Mouse (Mus musculus): Measurements from ENCODE around the gene Gm45234. TPM values are rescaled to one million over a fixed set of nuclear protein-coding genes. Genes with fewer than 3 reads are reported as not detected.

The Gm45234 gene
- total RNA-seq, 2 experiments from 2014 or later: not detected

DNA sequence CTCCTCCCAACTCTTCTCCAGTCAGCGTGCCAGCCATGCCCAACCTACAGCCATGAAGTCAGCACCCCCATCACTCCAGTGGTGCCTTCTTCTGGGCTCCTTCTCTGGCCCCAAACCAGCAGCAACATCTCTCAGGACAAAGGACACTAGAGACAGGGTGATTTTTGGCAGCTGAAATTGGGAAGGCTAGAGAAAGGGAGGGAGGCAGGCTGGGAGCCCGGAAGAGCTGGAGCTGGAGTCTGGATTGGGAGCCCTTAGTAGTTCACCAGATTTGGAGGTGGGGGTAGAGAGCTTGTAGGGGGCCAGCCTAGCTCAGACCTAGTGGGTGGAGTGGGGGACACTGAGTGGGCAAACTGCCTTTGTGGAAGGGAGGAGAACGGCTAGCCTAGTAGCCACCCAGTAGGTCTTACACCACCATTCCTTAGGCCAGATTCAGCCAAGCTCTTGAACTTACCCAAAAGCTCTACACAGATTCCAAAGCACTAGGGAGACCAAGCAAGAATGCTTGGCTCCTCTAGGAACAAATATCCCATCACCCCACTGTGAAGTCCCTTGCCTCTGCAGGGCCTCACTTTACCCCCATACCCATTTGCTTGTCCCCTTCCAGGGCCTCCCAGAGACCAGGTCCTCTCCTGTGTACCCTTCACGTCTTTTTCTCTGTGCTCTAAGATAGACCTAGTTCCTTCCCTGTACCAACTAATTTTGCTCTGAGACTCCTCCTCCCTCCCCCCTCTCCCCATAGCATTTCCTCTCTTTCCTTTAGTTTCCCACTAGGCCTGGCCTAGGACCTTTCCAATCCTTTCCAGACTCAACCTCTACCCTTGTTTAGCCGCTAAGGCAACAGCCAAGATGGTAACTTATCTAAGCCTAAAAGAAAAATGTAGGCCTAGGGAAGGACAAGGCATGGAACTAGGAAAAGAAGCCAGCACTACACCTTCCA, 2.4 kb upstream of the Gm45234 start:
- TF ChIP-seq CTCF (conservative IDR thresholded peaks at IDR 0.05): no peak
- DNase-seq (ENCODE audit: low spot score in 2 of 2): peak; percentile 60 to 68
- Histone ChIP-seq H3K4me3 (peak overlapping the region; percentile 59), H3K27ac (peak overlapping the region; percentile 94)

DNA sequence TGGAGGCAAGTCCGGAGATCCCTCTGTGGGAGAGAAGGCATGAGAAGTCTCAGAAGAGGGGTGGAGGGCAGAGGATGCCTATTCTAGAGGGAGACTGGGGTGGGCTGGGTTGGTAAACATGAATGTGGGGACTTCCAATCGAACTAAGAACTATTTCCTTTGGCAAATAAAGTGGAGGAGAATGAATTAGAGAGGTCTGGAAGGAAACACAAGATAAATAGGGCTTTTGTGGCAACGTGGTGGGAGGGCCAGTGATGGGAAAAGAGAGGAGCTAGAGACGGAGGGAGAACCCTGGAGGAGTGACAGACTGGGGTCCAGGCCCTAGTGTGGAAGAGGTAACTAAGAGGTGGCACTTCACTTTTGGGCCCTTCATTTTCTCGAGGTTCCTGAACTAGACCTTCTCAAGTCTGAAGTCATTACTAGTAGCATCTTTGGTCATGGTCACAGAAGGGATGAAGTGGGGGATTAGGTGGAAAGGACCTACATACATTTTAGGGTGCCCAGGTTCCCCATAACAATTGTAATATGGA, 1.6 kb upstream of the Gm45234 start:
- no peak for TF ChIP-seq CTCF (conservative IDR thresholded peaks at IDR 0.05)
- Histone ChIP-seq H3K4me3 (peak overlapping the region; percentile 59), H3K27ac (peak overlapping the region; percentile 94)
- no peak for DNase-seq (ENCODE audit: low spot score in 2 of 2)

DNA sequence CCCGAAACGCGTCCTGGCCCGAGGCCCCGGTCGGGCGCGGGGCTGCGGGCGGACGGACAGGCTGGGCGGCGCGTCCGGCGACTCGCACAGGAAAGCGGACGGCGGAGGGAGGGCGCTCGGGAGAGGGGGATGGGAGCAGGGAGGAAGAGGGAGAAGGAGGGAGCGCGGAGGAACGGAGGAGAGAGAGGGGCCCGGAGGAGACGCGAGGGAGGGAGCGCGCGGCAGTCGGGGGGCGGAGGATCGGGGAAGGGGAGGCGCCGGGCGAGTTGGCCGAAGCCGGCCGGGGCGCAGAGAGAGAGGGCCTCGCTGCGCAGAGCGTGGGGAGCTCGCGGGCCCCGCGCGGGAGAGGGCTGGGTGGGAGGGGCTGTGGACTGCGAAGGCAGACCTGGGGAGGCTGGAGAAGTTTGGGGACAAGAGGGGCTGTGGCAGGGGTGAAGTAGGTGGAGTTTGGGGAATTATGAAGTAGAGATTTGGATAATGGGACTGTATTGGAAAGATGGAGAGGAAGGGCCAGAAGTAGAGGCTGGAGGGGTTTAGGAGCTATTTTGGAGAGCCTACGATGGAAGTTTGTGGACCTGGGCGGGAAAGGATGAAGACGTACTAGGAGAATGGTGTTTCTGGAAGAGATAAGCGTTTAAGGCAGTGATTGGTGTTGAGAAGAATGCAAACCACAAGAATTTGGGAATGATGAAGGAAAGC, 980 bp upstream of the Gm45234 start:
- peak; percentile 80 to 82 for DNase-seq (ENCODE audit: low spot score in 2 of 2)
- no peak for TF ChIP-seq CTCF (conservative IDR thresholded peaks at IDR 0.05)

DNA sequence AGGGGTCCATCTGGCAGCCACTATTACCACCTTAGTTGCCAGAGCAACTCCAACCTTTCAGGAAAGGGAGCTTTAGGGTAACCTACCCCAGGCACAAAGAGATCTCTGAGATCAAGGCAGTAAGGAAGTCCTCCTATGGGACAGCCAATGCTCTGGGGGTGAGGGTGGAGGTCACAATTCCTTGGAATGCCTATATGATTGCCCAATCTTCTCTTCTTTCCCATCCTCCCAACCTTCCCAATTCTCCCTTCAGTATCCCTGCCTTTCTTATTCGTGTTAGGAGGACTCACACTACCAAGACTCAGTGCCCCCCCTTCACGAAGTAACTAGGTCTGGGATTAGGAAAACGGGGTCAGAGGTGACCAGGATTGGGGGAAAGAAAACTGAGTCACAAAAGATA, 515 bp downstream of the Gm45234 start:
- H3K27ac ChIP-seq: peak overlapping the region; percentile 94
- TF ChIP-seq CTCF (conservative IDR thresholded peaks at IDR 0.05): no peak
- DNase-seq (ENCODE audit: low spot score in 2 of 2): no peak
- peak overlapping the region; percentile 75 for H3K4me3 ChIP-seq

More for the DNA sequence above, 980 bp upstream of the Gm45234 start:
- Histone ChIP-seq H3K4me3 (peak overlapping the region; percentile 59), H3K27ac (peak overlapping the region; percentile 94)

DNA sequence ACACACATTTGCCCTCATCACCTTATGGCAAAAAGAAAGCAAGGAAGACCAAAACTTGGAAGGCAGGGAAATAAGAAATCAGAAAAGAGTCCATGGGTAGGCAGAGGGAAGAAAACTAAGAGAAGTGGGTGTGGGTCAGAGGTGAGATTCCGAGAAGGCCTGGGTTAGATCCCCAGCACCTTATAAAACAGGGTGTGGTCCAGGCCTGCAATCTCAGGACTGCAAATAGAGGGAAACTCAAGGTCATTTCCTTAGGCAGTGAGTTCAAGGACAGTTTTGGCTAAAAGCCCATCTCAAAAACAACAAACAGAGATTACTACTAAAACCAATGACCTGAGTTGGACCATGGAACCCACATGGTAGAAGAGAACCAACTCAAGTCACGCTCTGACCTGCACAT, 2.0 kb downstream of the Gm45234 start:
- Histone ChIP-seq H3K27ac (no peak overlapping the region; the same call in 1 of the 2 replicates), H3K4me3 (no peak overlapping the region)
- DNase-seq (ENCODE audit: low spot score in 2 of 2): no peak
- TF ChIP-seq CTCF (conservative IDR thresholded peaks at IDR 0.05): no peak

DNA sequence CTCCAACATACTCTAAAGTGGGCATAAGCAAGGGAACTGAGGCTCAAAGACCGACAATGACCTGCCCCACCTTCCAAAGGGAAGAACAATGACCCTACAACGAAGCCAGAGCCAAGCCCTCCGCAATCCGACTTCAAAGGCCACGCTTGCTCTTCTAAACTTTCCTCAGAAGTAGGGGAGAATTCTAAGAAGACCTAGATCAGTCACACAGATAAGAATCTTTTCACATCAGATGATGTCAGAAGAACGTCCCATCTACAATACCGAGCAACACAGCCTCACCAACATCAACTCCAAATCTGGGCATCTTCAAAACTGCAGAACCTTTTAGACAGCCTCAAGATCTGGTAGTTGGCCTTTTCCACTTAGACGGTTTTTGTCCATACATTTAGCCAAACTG, 5.4 kb downstream of the Gm45234 start:
- TF ChIP-seq CTCF (conservative IDR thresholded peaks at IDR 0.05): no peak
- H3K4me3 ChIP-seq: no peak overlapping the region

DNA sequence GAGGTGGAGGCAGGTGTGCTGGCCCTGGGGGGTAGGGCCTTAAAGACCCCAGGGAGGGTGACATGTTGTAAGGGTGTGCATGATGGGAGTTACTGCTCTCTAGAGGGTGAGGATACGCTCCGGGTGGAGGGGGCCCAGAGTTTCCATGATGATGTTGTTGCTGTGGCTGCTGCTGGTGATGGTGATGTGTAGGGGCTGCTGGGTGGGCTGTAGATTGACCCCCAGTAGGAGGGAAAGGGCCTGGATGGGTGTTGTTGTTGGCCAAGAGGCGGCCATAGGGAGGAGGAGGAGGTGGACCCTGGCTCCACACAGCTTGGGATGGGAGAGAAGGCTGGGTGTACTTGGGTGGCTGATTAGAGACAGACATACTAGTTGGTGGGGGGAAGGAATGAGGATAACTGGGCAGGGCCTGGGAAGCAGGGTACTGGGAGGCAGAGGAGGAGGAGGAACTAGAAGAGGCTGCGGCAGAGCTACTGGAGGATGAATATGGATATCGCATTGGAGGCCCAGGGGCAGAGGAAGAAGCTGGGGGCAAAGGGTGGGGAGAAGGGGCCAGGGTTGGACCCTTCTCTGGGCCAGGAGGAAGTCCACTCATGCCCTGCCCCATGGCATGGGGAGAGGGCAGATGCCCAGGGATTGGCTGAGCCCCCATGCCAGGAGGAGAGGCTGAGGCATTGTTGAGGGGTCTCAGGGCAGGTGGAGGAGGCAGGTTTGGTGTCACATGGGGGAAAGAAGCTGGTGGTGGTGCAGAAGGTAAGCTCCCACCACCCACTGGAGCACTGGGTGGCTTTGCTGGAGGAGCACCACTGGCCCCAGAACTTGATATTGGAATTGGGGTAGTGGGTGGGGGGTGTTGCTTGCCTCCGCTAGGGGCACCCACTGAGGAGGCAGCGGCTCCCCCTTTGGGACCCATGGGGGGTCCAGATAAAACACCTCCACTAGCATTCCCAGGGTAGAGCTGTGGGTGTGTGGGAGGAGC, 8.9 kb downstream of the Gm45234 start:
- no peak overlapping the region; the same call in 1 of the 2 replicates for H3K4me3 ChIP-seq
- DNase-seq (ENCODE audit: low spot score in 2 of 2): no peak
- 0 out of 2 replicates have a peak, but pooled peaks have one; percentile 13 for TF ChIP-seq CTCF (conservative IDR thresholded peaks at IDR 0.05)
- H3K27ac ChIP-seq: peak overlapping the region; percentile 98

More for the DNA sequence above, 5.4 kb downstream of the Gm45234 start:
- peak overlapping the region; percentile 73 for H3K27ac ChIP-seq
- no peak for DNase-seq (ENCODE audit: low spot score in 2 of 2)

DNA sequence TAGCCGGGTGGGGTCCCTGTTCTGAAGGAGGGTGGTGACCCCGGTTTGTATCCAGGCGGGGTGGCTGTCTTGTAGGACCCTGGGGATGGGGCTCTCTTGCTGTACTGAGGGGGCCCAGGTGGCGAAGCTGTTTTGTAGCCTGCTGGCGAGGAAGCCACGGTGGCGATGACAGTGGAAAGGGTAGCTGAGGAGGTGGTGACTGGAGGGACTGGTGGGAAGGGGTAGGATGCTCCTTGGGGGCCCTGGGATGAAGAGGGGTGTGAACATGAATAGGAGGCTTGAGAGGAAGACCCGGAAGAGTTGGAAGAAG, 9.6 kb downstream of the Gm45234 start:
- peak overlapping the region; percentile 98 for H3K27ac ChIP-seq
- TF ChIP-seq CTCF (conservative IDR thresholded peaks at IDR 0.05): no peak
- no peak for DNase-seq (ENCODE audit: low spot score in 2 of 2)
- peak overlapping the region; percentile 75 for H3K4me3 ChIP-seq

DNA sequence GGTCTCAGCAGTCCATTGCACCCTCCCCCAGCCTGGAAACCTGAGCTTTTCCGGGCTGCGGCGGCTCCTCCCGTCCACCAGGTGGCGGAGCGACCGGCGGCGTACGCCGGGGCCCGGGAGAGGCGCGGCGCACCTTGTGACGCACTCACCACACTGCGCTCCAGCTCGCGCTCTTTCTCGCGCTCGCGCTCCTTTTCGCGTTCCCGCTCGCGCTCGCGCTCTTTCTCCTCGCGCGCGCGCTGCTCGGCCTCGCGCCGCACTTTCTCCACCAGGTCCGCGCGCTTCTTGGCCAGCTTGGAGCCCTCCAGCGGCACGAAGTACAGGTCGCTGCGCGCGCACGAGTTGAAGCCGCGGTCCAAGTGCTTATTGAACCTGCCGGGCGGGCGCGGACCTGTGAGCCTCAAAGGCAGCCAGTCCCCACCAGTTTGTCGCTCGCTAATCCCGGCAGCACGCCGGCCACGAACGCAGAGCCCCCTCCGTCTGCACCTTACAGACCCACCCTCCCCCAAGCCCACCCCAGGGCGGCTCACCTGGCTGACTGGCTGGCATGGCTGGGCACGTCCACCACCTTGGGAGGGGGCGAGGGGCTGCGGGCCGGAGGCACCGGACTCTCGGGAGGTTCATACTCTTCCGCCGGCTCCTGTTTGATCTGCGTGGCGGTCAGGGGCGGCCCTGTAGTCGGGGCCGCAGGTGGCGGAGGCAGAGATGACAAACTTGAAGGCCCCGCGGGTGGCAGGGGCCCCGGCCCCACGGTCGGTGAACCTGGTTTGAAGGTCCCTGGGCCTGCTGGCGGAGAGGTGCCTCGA, 10.1 kb downstream of the Gm45234 start:
- Histone ChIP-seq H3K4me3 (peak overlapping the region; percentile 75), H3K27ac (peak overlapping the region; percentile 98)
- peak; percentile 94 to 96 for DNase-seq (ENCODE audit: low spot score in 2 of 2)
- peak; percentile 98 for TF ChIP-seq CTCF (conservative IDR thresholded peaks at IDR 0.05)

DNA sequence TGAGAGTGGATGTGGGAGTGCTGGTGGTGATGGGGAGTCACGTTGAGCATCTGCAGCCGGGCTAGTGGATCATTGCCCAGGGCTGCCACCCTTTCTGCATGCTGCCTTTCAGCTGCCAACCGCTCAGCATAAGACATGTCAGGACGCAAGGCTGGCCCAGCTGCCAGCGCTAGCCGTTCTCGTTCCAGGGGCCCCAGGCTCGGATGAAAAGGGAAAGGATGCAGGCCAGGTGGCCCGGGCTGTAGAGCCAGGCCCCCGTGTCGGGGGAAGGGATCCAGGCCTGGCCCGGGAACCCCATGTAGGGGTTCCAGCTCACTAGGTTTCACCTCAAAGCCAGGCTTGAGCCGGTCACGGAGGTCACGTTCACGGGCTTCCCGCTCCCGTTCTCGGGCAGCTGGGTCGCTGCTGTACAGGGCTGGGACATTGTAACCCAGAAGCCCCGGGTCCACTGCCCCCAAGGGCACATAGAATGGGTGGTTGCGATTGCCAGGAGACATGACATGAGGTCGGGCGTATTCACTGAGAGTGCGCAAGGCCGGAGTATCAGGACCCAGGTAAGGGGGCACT, 11.0 kb downstream of the Gm45234 start:
- H3K4me3 ChIP-seq: peak overlapping the region; percentile 75
- H3K27ac ChIP-seq: peak overlapping the region; percentile 98
- TF ChIP-seq CTCF (conservative IDR thresholded peaks at IDR 0.05): no peak
- DNase-seq (ENCODE audit: low spot score in 2 of 2): no peak

DNA sequence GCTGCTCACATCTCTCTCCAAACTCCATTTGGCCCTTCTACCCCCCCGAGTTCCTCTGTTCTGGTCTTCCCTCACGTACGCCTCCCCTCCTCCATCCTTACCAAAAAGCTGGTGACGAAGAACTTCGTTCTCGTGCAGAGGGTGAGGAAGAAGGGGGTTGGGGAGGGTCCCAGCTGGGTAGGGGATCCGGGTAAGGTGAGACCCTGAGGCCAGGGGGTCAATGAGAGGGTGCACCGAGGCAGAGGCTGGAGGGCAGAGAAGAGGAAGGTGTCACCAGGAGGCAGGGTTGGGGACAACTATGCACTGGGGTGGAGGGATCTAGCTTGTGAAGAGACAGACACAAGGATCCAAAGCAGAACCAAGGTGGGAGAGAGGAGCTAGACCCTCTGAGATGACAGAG, 12.2 kb downstream of the Gm45234 start:
- Histone ChIP-seq H3K4me3 (no peak overlapping the region), H3K27ac (no peak overlapping the region; the same call in 1 of the 2 replicates)
- TF ChIP-seq CTCF (conservative IDR thresholded peaks at IDR 0.05): no peak

More for the DNA sequence above, 12.2 kb downstream of the Gm45234 start:
- DNase-seq (ENCODE audit: low spot score in 2 of 2): no peak
